Mouse (Mus musculus): Measurements from ENCODE around the gene Ppfia2.

DNA sequence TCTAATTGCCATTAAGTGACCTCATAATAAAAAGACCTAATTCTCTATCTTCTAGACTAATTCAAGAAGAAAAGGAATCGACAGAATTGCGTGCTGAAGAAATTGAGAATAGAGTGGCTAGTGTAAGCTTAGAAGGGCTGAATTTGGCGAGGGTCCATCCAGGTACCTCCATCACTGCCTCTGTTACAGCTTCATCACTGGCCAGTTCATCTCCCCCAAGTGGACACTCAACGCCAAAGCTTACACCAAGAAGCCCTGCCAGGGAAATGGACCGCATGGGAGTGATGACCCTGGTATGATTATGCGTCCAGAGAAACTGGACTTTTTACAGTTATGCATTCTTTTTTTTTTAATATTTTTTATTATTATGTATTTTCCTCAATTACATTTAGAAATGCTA lies 388.0 kb downstream of the Ppfia2 start:
- TF ChIP-seq CTCF (IDR thresholded peaks at IDR 0.05; ENCODE audit: extremely low read depth, insufficient read depth, insufficient read length, insufficient replicate concordance), result no peak
- no peak for TF ChIP-seq POLR2A (IDR thresholded peaks at IDR 0.05; ENCODE audit: low read depth, low read length)

Measured in spleen, adult 2 months (tissue).